Mouse (Mus musculus): Measurements from ENCODE around the gene Pdzrn4. TPM values are rescaled to one million over a fixed set of nuclear protein-coding genes. Genes with fewer than 3 reads are reported as not detected.

The Pdzrn4 gene
- not detected for total RNA-seq (2023)

GRCm38 (mm10) chr15:92396770-92397608, at the start of gene Pdzrn4:
Gene Pdzrn4, plus strand, starts transcription at chr15:92396881.

Measured in monocyte, adult 59 days (primary cell).